Mouse (Mus musculus) lung, postnatal 14 days (tissue): ENCODE measurements around the gene Mex3b.
A peak's percentile ranks its signal among the peaks of the same experiment; 100 is the strongest.

Experiments
- DNase-seq: peaks from one replicate; pipeline ENCODE4 v3.0.0; 2021

Mex3b gene

GRCm38 (mm10) chr7:82867271-82868121 lies at the start of gene Mex3b:
TSS of gene Mex3b (plus strand) at chr7:82867333.
- DNase-seq = peak; percentile 60

- no peak for DNase-seq
Measured at GRCm38 (mm10) chr7:82819541-82819940, 47.6 kb upstream of the Mex3b start.

GRCm38 (mm10) chr7:82820661-82821060 lies 46.5 kb upstream of the Mex3b start:
- no peak for DNase-seq

- DNase-seq = no peak
Measured at GRCm38 (mm10) chr7:82821501-82821900, 45.6 kb upstream of the Mex3b start.

GRCm38 (mm10) chr7:82822528-82822927 lies 44.6 kb upstream of the Mex3b start:
- no peak for DNase-seq

GRCm38 (mm10) chr7:82828193-82828592 lies 38.9 kb upstream of the Mex3b start:
- no peak for DNase-seq

GRCm38 (mm10) chr7:82829516-82829915 lies 37.6 kb upstream of the Mex3b start:
- no peak for DNase-seq

GRCm38 (mm10) chr7:82834471-82834870 lies 32.7 kb upstream of the Mex3b start:
- no peak for DNase-seq

GRCm38 (mm10) chr7:82838414-82838813 lies 28.7 kb upstream of the Mex3b start:
- no peak for DNase-seq

GRCm38 (mm10) chr7:82838965-82839675 lies 28.0 kb upstream of the Mex3b start:
- no peak for DNase-seq

- no peak for DNase-seq
Measured at GRCm38 (mm10) chr7:82842222-82842920, 24.8 kb upstream of the Mex3b start.

- DNase-seq = no peak
Measured at GRCm38 (mm10) chr7:82850756-82851155, 16.4 kb upstream of the Mex3b start.

- DNase-seq = no peak
Measured at GRCm38 (mm10) chr7:82851670-82852069, 15.5 kb upstream of the Mex3b start.

GRCm38 (mm10) chr7:82854195-82854766 lies 12.9 kb upstream of the Mex3b start:
- no peak for DNase-seq

- no peak for DNase-seq
Measured at GRCm38 (mm10) chr7:82858611-82859010, 8.5 kb upstream of the Mex3b start.

- DNase-seq = no peak
Measured at GRCm38 (mm10) chr7:82860626-82861025, 6.5 kb upstream of the Mex3b start.

- no peak for DNase-seq
Measured at GRCm38 (mm10) chr7:82863341-82863740, 3.8 kb upstream of the Mex3b start.

- DNase-seq = no peak
Measured at GRCm38 (mm10) chr7:82864260-82864990, 2.7 kb upstream of the Mex3b start.

GRCm38 (mm10) chr7:82864991-82865771 lies 2.0 kb upstream of the Mex3b start:
- no peak for DNase-seq

GRCm38 (mm10) chr7:82865834-82866485 lies 1.2 kb upstream of the Mex3b start:
- DNase-seq = peak; percentile 98
